16 mouse cellular contexts compared by ENCODE assay signal in the genomic region with DNA sequence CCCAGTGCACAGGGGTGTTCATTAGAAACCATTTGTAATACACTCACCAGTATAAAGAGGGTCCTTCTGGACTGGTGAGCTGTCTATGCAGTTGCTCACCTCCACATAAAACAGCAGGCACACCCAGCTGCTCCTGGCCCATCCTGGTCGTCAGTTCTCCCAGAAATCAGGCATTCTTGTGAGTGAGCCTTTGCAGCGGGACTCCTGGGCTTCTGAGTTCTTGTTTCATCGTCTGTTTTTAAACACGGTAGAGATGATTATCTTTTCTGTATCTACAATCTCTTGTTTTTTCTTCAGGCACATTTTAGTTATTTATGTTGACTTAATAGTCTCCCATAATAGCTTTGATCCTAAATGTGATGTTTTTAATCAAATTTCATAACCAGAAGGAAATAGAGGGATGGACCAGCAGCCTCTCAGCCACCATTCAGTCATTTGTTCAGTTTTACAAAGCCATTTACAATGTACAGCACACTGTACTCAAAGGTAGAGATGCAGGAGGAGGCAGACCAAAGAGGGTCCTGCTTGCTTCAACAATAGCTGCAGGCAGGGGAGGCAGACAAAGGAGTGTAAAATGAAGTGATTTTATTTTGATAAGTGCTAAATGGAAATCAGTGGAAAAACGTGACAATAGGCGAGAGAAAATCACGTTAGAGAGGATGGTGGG. TPM values are rescaled to one million over a fixed set of nuclear protein-coding genes. Genes with fewer than 3 reads are reported as not detected.
DNase-seq lines count a peak whose midpoint lies in the region; ATAC-seq lines count a peak whose summit lies in the region.
"Had no signal": no experiment of that assay in that cellular context is flagged by ENCODE, and none has a peak within 500 bp of the region (broad histone marks: within the 10 kb centered on the region; RNA-seq: fewer than 3 reads in every experiment).

No protein-coding gene starts in this region.

- H3K9me3 ChIP-seq in embryonic facial prominence, embryonic 10.5 days, result no peaks in the 10 kb centered on the region
- H3K9me3 ChIP-seq in forebrain, embryonic 11.5 days (ENCODE audit: control insufficient read depth, low read length), result no peaks in the 10 kb centered on the region
- no peaks in the 10 kb centered on the region for H3K9me3 ChIP-seq in hindbrain, embryonic 16.5 days (ENCODE audit: control insufficient read depth, low read length)
- no peaks in the 10 kb centered on the region for H3K9me3 ChIP-seq in midbrain, embryonic 16.5 days (replicated peaks; ENCODE audit: control insufficient read depth, low read length, poor library complexity, severe bottlenecking)
- H3K9me3 ChIP-seq: G1E; heart, embryonic 15.5 days; lung, embryonic 15.5 days had no signal

- H3K9ac ChIP-seq in forebrain, embryonic 11.5 days (ENCODE audit: low read length), result no peak overlapping the region
- peak overlapping the region; percentile 61 for H3K9ac ChIP-seq in hindbrain, embryonic 16.5 days (ENCODE audit: low read depth, low read length)
- peak overlapping the region; percentile 52 for H3K9ac ChIP-seq in midbrain, embryonic 16.5 days (ENCODE audit: low read depth, low read length)
- H3K9ac ChIP-seq: heart, embryonic 15.5 days; lung, embryonic 15.5 days had no signal

- no peaks in the 10 kb centered on the region for H3K36me3 ChIP-seq in embryonic facial prominence, embryonic 10.5 days (replicated peaks)
- no peaks in the 10 kb centered on the region for H3K36me3 ChIP-seq in forebrain, embryonic 11.5 days (ENCODE audit: control insufficient read depth, insufficient read depth, low read length)
- no peaks in the 10 kb centered on the region for H3K36me3 ChIP-seq in hindbrain, embryonic 16.5 days (ENCODE audit: control insufficient read depth, insufficient read depth, low read length)
- no peaks in the 10 kb centered on the region for H3K36me3 ChIP-seq in midbrain, embryonic 16.5 days (ENCODE audit: control insufficient read depth, insufficient read depth, low read length)
- H3K36me3 ChIP-seq: G1E; heart, embryonic 15.5 days; lung, embryonic 15.5 days had no signal

- no peak for DNase-seq in embryonic facial prominence, embryonic 10.5 days (ENCODE audit: low spot score)
- no peak for DNase-seq in forebrain, embryonic 11.5 days (ENCODE audit: low spot score)
- DNase-seq in ovary, postnatal 10 days (ENCODE audit: low spot score), result no peak
- DNase-seq in frontal cortex, adult 2 months (ENCODE audit: extremely low spot score in 1 of 2, low spot score in 1 of 2), result no peak
- DNase-seq in adrenal gland, adult 18-20 months (ENCODE audit: low spot score in 2 of 2), result no peak
- DNase-seq: adrenal gland, postnatal 10 days; cerebellum, adult 9-10 months; kidney, adult 9 months had no signal

- H3K4me1 ChIP-seq in embryonic facial prominence, embryonic 10.5 days, result peaks cover 19% of the 10 kb centered on the region
- 0 out of 2 replicates have a peak, but pooled peaks cover 2% of the 10 kb centered on the region for H3K4me1 ChIP-seq in forebrain, embryonic 11.5 days (replicated peaks; ENCODE audit: control insufficient read depth, insufficient read depth, low read length)
- peaks cover 14% of the 10 kb centered on the region for H3K4me1 ChIP-seq in hindbrain, embryonic 16.5 days (ENCODE audit: control insufficient read depth, insufficient read depth, low read depth, low read length)
- H3K4me1 ChIP-seq in midbrain, embryonic 16.5 days (ENCODE audit: control insufficient read depth, insufficient read depth, low read length), result peaks cover 12% of the 10 kb centered on the region

- 65% methylated on average over 7 of the region's 7 CpGs for WGBS in embryonic facial prominence, embryonic 10.5 days
- WGBS in forebrain, embryonic 11.5 days, result 56% methylated on average over 7 of the region's 7 CpGs
- 40% methylated on average over 7 of the region's 7 CpGs for WGBS in hindbrain, embryonic 16.5 days
- 22% methylated on average over 7 of the region's 7 CpGs for WGBS in midbrain, embryonic 16.5 days

- H3K27ac ChIP-seq in embryonic facial prominence, embryonic 10.5 days (replicated peaks), result peak overlapping the region; percentile 68
- 0 out of 2 replicates have a peak overlapping the region, but pooled peaks have one; percentile 26 for H3K27ac ChIP-seq in forebrain, embryonic 11.5 days (ENCODE audit: low read depth, low read length)
- peak overlapping the region; percentile 78 for H3K27ac ChIP-seq in hindbrain, embryonic 16.5 days (ENCODE audit: low read depth, low read length)
- peak overlapping the region; percentile 80 for H3K27ac ChIP-seq in midbrain, embryonic 16.5 days (ENCODE audit: low read length)
- H3K27ac ChIP-seq: heart, embryonic 15.5 days; lung, embryonic 15.5 days had no signal

- H3K27me3 ChIP-seq in embryonic facial prominence, embryonic 10.5 days (replicated peaks; ENCODE audit: low read depth, poor library complexity, severe bottlenecking), result no peaks in the 10 kb centered on the region
- H3K27me3 ChIP-seq in forebrain, embryonic 11.5 days (ENCODE audit: control insufficient read depth, insufficient read depth, low read length), result no peaks in the 10 kb centered on the region
- no peaks in the 10 kb centered on the region for H3K27me3 ChIP-seq in hindbrain, embryonic 16.5 days (replicated peaks; ENCODE audit: control insufficient read depth, insufficient read depth, low read length)
- H3K27me3 ChIP-seq in midbrain, embryonic 16.5 days (ENCODE audit: control insufficient read depth, insufficient read depth, low read depth, low read length), result no peaks in the 10 kb centered on the region
- H3K27me3 ChIP-seq: lung, embryonic 15.5 days had no signal

- ATAC-seq in forebrain, embryonic 11.5 days (replicated peaks; ENCODE audit: low FRiP score), result peak; percentile 39; the same call in 1 of the 2 replicates
- peak; percentile 65 for ATAC-seq in hindbrain, embryonic 16.5 days
- ATAC-seq in midbrain, embryonic 16.5 days, result peak; percentile 78

- H3K4me3 ChIP-seq in embryonic facial prominence, embryonic 10.5 days, result no peak overlapping the region
- H3K4me3 ChIP-seq in forebrain, embryonic 11.5 days (ENCODE audit: low read depth, low read length), result no peak overlapping the region
- no peak overlapping the region for H3K4me3 ChIP-seq in hindbrain, embryonic 16.5 days (ENCODE audit: low read length)
- H3K4me3 ChIP-seq in midbrain, embryonic 16.5 days (ENCODE audit: low read depth, low read length), result peak overlapping the region; percentile 24; the same call in 1 of the 2 replicates
- H3K4me3 ChIP-seq: lung, embryonic 15.5 days had no signal

- no peak overlapping the region for H3K4me2 ChIP-seq in forebrain, embryonic 11.5 days (ENCODE audit: low read depth, low read length, severe bottlenecking)
- peak overlapping the region; percentile 54 for H3K4me2 ChIP-seq in hindbrain, embryonic 16.5 days (ENCODE audit: low read length)
- peak overlapping the region; percentile 46 for H3K4me2 ChIP-seq in midbrain, embryonic 16.5 days (ENCODE audit: low read length)
- H3K4me2 ChIP-seq: liver, embryonic 11.5 days; lung, embryonic 15.5 days had no signal

RNA-seq across cellular contexts. Expression of a gene that starts 35.9 kb away (rescaled TPM):
- 0.72 and 1.0 TPM in 2 replicates for polyA plus RNA-seq in embryonic facial prominence, embryonic 10.5 days (2016; fragmentation: Nextera tagmentation; extraction: Ambion mirVana)
- polyA plus RNA-seq in forebrain, embryonic 11.5 days (2014; fragmentation: Nextera tagmentation; extraction: Ambion mirVana), result 0.15 and 0.17 TPM in 2 replicates
- polyA plus RNA-seq in hindbrain, embryonic 16.5 days (2015; fragmentation: Nextera tagmentation; extraction: Ambion mirVana), result 0.29 and 0.33 TPM in 2 replicates
- polyA plus RNA-seq in midbrain, embryonic 16.5 days (2015; fragmentation: Nextera tagmentation; extraction: Ambion mirVana), result 0.16 and 0.40 TPM in 2 replicates
- polyA plus RNA-seq in frontal cortex, adult 2 months (2012; rRNA removed), result 0.08 and 0.17 TPM in 2 replicates
- under 1 TPM; 0.10 to 0.13 TPM for total RNA-seq in adrenal gland, adult 18-20 months (2021)
- total RNA-seq: granulocyte monocyte progenitor cell, adult 5-6 weeks; megakaryocyte, adult 5-6 weeks had no signal
- polyA plus RNA-seq: G1E had no signal

Comparison
In these comparisons a context has a peak if more than half of its experiments do, and no peak if none do; other contexts are left out.
1. H3K27ac ChIP-seq: peak in every context shown above with its lines; median percentile 80 in midbrain, embryonic 16.5 days; 78 in hindbrain, embryonic 16.5 days; 68 in embryonic facial prominence, embryonic 10.5 days; 26 in forebrain, embryonic 11.5 days.